ENCODE assay signal across 11 mouse cellular contexts in the genomic region with DNA sequence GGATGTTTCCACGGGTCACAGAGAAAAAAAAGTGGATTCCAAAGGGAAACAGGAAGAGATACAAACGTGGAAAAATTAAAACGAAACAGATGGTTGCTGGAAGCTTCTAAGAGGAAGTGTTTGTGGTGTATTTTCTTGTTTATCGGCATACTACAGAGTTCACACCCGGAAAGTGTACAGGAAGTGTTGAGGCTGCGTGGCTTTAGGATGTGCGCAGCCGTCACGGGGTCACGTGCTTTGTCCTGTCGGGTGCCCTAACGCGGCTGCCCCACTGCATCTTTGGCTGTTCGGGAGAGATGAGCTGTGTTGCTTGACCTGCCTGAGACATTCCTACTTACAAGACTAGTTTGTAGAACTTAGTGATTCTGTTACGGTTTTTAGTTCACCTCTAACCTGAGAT.
DNase-seq lines count a peak whose midpoint lies in the region; ATAC-seq and TF ChIP-seq lines count a peak whose summit lies in the region.
"Had no signal": no experiment of that assay in that cellular context is flagged by ENCODE, and none has a peak within 500 bp of the region (broad histone marks: within the 10 kb centered on the region; RNA-seq: fewer than 3 reads in every experiment).

No protein-coding gene starts in this region.

- H3K27ac ChIP-seq in heart, embryonic 13.5 days (replicated peaks): peak overlapping the region; percentile 36; the same call in 1 of the 2 replicates
- peak overlapping the region; percentile 15; the same call in 1 of the 2 replicates for H3K27ac ChIP-seq in macrophage
- no peak overlapping the region for H3K27ac ChIP-seq in midbrain, embryonic 14.5 days (replicated peaks; ENCODE audit: low read depth, low read length)
- H3K27ac ChIP-seq: midbrain, embryonic 12.5 days had no signal

- no peaks in the 10 kb centered on the region for H3K36me3 ChIP-seq in heart, embryonic 13.5 days
- no peaks in the 10 kb centered on the region for H3K36me3 ChIP-seq in macrophage (ENCODE audit: inconsistent target)
- H3K36me3 ChIP-seq in midbrain, embryonic 14.5 days (ENCODE audit: control insufficient read depth, insufficient read depth, low read length): no peaks in the 10 kb centered on the region
- H3K36me3 ChIP-seq: midbrain, embryonic 12.5 days had no signal

- ATAC-seq in heart, embryonic 13.5 days (ENCODE audit: extremely low read depth, insufficient number of reproducible peaks, low FRiP score, low TSS enrichment): no peak
- ATAC-seq in midbrain, embryonic 14.5 days (ENCODE audit: low FRiP score, low TSS enrichment): no peak

- H3K9me3 ChIP-seq in heart, embryonic 13.5 days: no peaks in the 10 kb centered on the region
- no peaks in the 10 kb centered on the region for H3K9me3 ChIP-seq in midbrain, embryonic 14.5 days (ENCODE audit: control insufficient read depth, low read length)
- H3K9me3 ChIP-seq: midbrain, embryonic 12.5 days had no signal

- H3K4me3 ChIP-seq in lung, adult 2 months (replicated peaks; ENCODE audit: extremely low read depth, low read depth, low read length): peak overlapping the region; percentile 2
- no peak overlapping the region for H3K4me3 ChIP-seq in heart, embryonic 13.5 days
- peak overlapping the region; percentile 12; the same call in 1 of the 2 replicates for H3K4me3 ChIP-seq in macrophage (ENCODE audit: inconsistent target)
- H3K4me3 ChIP-seq in midbrain, embryonic 14.5 days (replicated peaks; ENCODE audit: low read depth, low read length): no peak overlapping the region
- H3K4me3 ChIP-seq: forebrain, embryonic 10.5 days; midbrain, embryonic 12.5 days had no signal

- 40% methylated on average over 15 of the region's 15 CpGs for WGBS in lung, adult 2 months
- 68% methylated on average over 15 of the region's 15 CpGs for WGBS in heart, embryonic 13.5 days
- WGBS in macrophage (ENCODE audit: missing documents): 4% methylated on average over 15 of the region's 15 CpGs
- WGBS in midbrain, embryonic 14.5 days: 90% methylated on average over 15 of the region's 15 CpGs

- H3K4me1 ChIP-seq in lung, adult 2 months (ENCODE audit: control insufficient read depth, insufficient read depth, low read length): peaks cover 9% of the 10 kb centered on the region
- H3K4me1 ChIP-seq in heart, embryonic 13.5 days: peaks cover 43% of the 10 kb centered on the region
- H3K4me1 ChIP-seq in midbrain, embryonic 14.5 days (ENCODE audit: control insufficient read depth, insufficient read depth, low read length): no peaks in the 10 kb centered on the region

- no peak for TF ChIP-seq CTCF in lung, adult 2 months (IDR thresholded peaks at IDR 0.05; ENCODE audit: insufficient read depth, low read length)

- H3K9ac ChIP-seq in heart, embryonic 13.5 days: no peak overlapping the region
- H3K9ac ChIP-seq in midbrain, embryonic 14.5 days (replicated peaks; ENCODE audit: low read length): no peak overlapping the region
- H3K9ac ChIP-seq: midbrain, embryonic 12.5 days had no signal

- peak; percentile 16; the same call in 1 of the 2 replicates for TF ChIP-seq POLR2A in lung, adult 2 months (IDR thresholded peaks at IDR 0.05; ENCODE audit: borderline replicate concordance, extremely low read depth, low read depth, low read length)

- peak overlapping the region; percentile 29 for H3K4me2 ChIP-seq in heart, embryonic 13.5 days
- H3K4me2 ChIP-seq in midbrain, embryonic 14.5 days (ENCODE audit: low read length): no peak overlapping the region
- H3K4me2 ChIP-seq: midbrain, embryonic 12.5 days had no signal

- no peaks in the 10 kb centered on the region for H3K79me2 ChIP-seq in macrophage (ENCODE audit: inconsistent target)

- no peak for DNase-seq in lung, adult 2 months
- DNase-seq in lung, postnatal 25 days (ENCODE audit: low spot score): no peak
- peak; percentile 49 for DNase-seq in thymus, postnatal 25 days
- no peak for DNase-seq in layer of hippocampus, adult 9-10 months (ENCODE audit: low spot score)
- no peak for DNase-seq in ovary, postnatal 10 days (ENCODE audit: low spot score)
- no peak for DNase-seq in midbrain, embryonic 14.5 days
- DNase-seq: cerebellum, adult 8-10 months had no signal

- H3K27me3 ChIP-seq in heart, embryonic 13.5 days (replicated peaks): no peaks in the 10 kb centered on the region
- H3K27me3 ChIP-seq in midbrain, embryonic 14.5 days (ENCODE audit: control insufficient read depth, insufficient read depth, low read length): no peaks in the 10 kb centered on the region
- H3K27me3 ChIP-seq: midbrain, embryonic 12.5 days had no signal

Comparison
In these comparisons a context has a peak if more than half of its experiments do, and no peak if none do; other contexts are left out.
1. H3K4me3 ChIP-seq: peak in lung, adult 2 months (single experiment) and macrophage (single experiment); none in heart, embryonic 13.5 days (single experiment) and midbrain, embryonic 14.5 days (single experiment).